Comparison of ENCODE assay signal across 17 mouse cellular contexts in genomic region chrX:142755542-142755941, GRCm38 (mm10).
DNase-seq lines count a peak whose midpoint lies in the region; ATAC-seq lines count a peak whose summit lies in the region.
"Had no signal": no experiment of that assay in that cellular context is flagged by ENCODE, and none has a peak within 500 bp of the region (broad histone marks: within the 10 kb centered on the region; RNA-seq: fewer than 3 reads in every experiment).

No protein-coding gene starts in this region.

- ATAC-seq in cerebellum, adult (ENCODE audit: insufficient number of reproducible peaks, low FRiP score, low TSS enrichment) = peak; percentile 68; the same call in 1 of the 2 replicates
- no peak for ATAC-seq in frontal cortex, adult (ENCODE audit: low TSS enrichment)
- ATAC-seq: CD4-positive, CD25-positive, alpha-beta regulatory T cell, adult 4 months; forebrain, embryonic 14.5 days; intestine, embryonic 16.5 days had no signal

- DNase-seq in cerebellum, postnatal 4 days (ENCODE audit: low spot score in 2 of 2) = no peak
- DNase-seq in brain, adult 2 months (ENCODE audit: low read depth, low spot score) = peak; percentile 45
- peak; percentile 44 for DNase-seq in cerebellum, adult 9-10 months
- peak; percentile 50 to 51 for DNase-seq in cerebellum, postnatal 25 days
- DNase-seq in testis, postnatal 10 days (ENCODE audit: low spot score) = no peak
- DNase-seq in urinary bladder, postnatal 25 days (ENCODE audit: low spot score) = no peak
- DNase-seq: adrenal gland, postnatal 14 days; B cell, adult 2 months; gastrocnemius, postnatal 14 days; heart, adult 2 months; heart, postnatal 14 days; kidney, adult 8-10 months had no signal

Comparison
In these comparisons a context has a peak if more than half of its experiments do, and no peak if none do; other contexts are left out.
1. DNase-seq: peak in brain, adult 2 months (single experiment), cerebellum, adult 9-10 months (single experiment) and cerebellum, postnatal 25 days (2 of 2); none in cerebellum, postnatal 4 days (0 of 2), testis, postnatal 10 days (single experiment) and urinary bladder, postnatal 25 days (single experiment).